Mouse (Mus musculus): Measurements from ENCODE around the gene Zfp324.
"Not testable (repeated sequence)": the region's sequence is repeated elsewhere in the genome, so short reads cannot be mapped to it uniquely, and the experiment has no call there.

Gene Zfp324

GRCm38 (mm10) chr7:12965678-12966091 lies at the start of gene Zfp324:
Gene Zfp324 (plus strand): TSS chr7:12965838.
- peak; percentile 87 for DNase-seq (ENCODE audit: low read depth, low spot score)

- not testable (repeated sequence) for DNase-seq (ENCODE audit: low read depth, low spot score)
Measured at GRCm38 (mm10) chr7:12920495-12920894, 45.1 kb upstream of the Zfp324 start.

- DNase-seq (ENCODE audit: low read depth, low spot score) = no peak
Measured at GRCm38 (mm10) chr7:12921318-12921704, 44.3 kb upstream of the Zfp324 start.

- DNase-seq (ENCODE audit: low read depth, low spot score) = peak; percentile 100
Measured at GRCm38 (mm10) chr7:12921705-12922465, 43.8 kb upstream of the Zfp324 start, which contains the start of gene Rps5. Gene Rps5 (plus strand): TSS chr7:12922290.

- DNase-seq (ENCODE audit: low read depth, low spot score) = no peak
Measured at GRCm38 (mm10) chr7:12922729-12923128, 42.9 kb upstream of the Zfp324 start.

GRCm38 (mm10) chr7:12926316-12926715 lies 39.3 kb upstream of the Zfp324 start:
- no peak for DNase-seq (ENCODE audit: low read depth, low spot score)

GRCm38 (mm10) chr7:12927191-12927680 lies 38.4 kb upstream of the Zfp324 start, which contains the start of gene Rnf225:
Gene Rnf225 (plus strand): TSS chr7:12927416.
- DNase-seq (ENCODE audit: low read depth, low spot score) = no peak

GRCm38 (mm10) chr7:12927693-12928589 lies 37.7 kb upstream of the Zfp324 start:
- DNase-seq (ENCODE audit: low read depth, low spot score) = peak; percentile 26

- no peak for DNase-seq (ENCODE audit: low read depth, low spot score)
Measured at GRCm38 (mm10) chr7:12933615-12934140, 32.0 kb upstream of the Zfp324 start.

GRCm38 (mm10) chr7:12934808-12935207 lies 30.8 kb upstream of the Zfp324 start:
- no peak for DNase-seq (ENCODE audit: low read depth, low spot score)

GRCm38 (mm10) chr7:12937254-12937803 lies 28.3 kb upstream of the Zfp324 start:
- DNase-seq (ENCODE audit: low read depth, low spot score) = not testable (repeated sequence)

- no peak for DNase-seq (ENCODE audit: low read depth, low spot score)
Measured at GRCm38 (mm10) chr7:12940599-12940998, 25.0 kb upstream of the Zfp324 start.

GRCm38 (mm10) chr7:12943488-12943887 lies 22.1 kb upstream of the Zfp324 start:
- DNase-seq (ENCODE audit: low read depth, low spot score) = no peak

GRCm38 (mm10) chr7:12949032-12949871 lies 16.4 kb upstream of the Zfp324 start:
- DNase-seq (ENCODE audit: low read depth, low spot score) = peak; percentile 96

- DNase-seq (ENCODE audit: low read depth, low spot score) = no peak
Measured at GRCm38 (mm10) chr7:12949872-12950229, 15.8 kb upstream of the Zfp324 start.

- DNase-seq (ENCODE audit: low read depth, low spot score) = no peak
Measured at GRCm38 (mm10) chr7:12954896-12955295, 10.7 kb upstream of the Zfp324 start.

- DNase-seq (ENCODE audit: low read depth, low spot score) = no peak
Measured at GRCm38 (mm10) chr7:12957511-12957910, 8.1 kb upstream of the Zfp324 start.

- no peak for DNase-seq (ENCODE audit: low read depth, low spot score)
Measured at GRCm38 (mm10) chr7:12958948-12959347, 6.7 kb upstream of the Zfp324 start.

GRCm38 (mm10) chr7:12959718-12960117 lies 5.9 kb upstream of the Zfp324 start:
- no peak for DNase-seq (ENCODE audit: low read depth, low spot score)

- DNase-seq (ENCODE audit: low read depth, low spot score) = peak; percentile 72
Measured at GRCm38 (mm10) chr7:12961511-12962141, 4.0 kb upstream of the Zfp324 start.
